Mouse (Mus musculus) right cerebral cortex, postnatal 4 days (tissue): ENCODE data around the gene Sfpq.
"Not testable (repeated sequence)": the region's sequence is repeated elsewhere in the genome, so short reads cannot be mapped to it uniquely, and the experiment has no call there.

Experiments
- DNase-seq: peaks from one replicate; pipeline ENCODE4 v3.0.0-alpha.2; 2022

Gene Sfpq

GRCm38 (mm10) chr4:127021151-127021945, at the start of gene Sfpq:
Gene Sfpq, plus strand, starts transcription at chr4:127021324.
- DNase-seq = peak; percentile 99

DNA sequence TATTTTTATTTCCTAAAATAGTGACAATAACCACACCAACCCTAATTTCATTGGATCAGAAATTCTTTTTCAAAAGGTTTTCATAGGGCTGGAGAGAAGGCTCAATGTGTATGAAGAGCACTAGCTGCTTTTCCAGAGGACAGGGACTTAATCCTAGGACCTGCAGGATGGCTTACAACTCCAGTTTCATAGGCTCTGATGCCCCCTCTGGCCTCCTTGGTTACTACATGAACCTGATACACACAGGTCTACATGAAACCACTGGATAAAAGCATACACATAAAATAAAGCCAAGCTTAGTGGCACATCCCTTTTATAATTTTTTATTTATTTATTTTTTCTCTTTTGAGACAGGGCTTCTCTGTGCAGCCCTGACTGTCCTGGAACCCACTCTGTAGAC, 43.7 kb upstream of the Sfpq start:
- DNase-seq = peak; percentile 16

DNA sequence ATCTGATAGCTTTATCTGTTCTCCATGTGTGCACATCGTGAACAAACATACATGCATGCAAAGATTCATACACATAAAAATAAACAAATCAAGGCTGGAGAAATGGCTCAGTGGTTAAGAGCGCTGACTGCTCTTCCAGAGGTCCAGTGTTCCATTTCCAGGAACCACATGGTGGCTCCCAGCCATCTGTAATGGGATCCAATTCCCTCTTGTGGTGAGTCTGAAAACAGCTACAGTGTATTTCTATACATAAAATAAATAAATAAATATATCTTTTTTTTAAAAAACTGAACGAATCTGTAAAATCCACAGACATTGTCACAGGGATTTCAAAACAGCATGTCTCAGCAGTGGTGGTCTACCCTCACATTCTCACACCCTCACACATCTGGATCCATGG, 42.4 kb upstream of the Sfpq start:
- DNase-seq = no peak

DNA sequence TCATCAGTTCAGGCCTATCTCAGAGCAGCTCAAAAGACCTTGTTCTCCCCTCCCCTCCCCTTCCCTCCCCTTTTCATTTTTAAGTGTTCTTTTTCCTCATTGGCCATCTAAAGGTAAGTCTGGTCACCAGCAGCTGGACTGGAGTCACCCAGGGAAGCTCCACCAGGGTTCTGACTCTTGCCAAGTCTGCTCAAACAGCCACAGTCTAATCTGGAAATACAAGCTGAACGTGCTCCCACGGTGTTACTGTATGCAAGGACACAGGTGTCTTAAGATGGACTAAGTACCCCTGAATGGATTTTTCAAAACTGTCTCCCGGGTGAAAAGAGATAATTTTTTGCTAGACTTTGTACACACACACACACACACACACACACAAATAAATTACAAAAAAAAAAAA, 37.8 kb upstream of the Sfpq start:
- no peak for DNase-seq

GRCm38 (mm10) chr4:126983736-126984525, 37.2 kb upstream of the Sfpq start:
- not testable (repeated sequence) for DNase-seq

DNA sequence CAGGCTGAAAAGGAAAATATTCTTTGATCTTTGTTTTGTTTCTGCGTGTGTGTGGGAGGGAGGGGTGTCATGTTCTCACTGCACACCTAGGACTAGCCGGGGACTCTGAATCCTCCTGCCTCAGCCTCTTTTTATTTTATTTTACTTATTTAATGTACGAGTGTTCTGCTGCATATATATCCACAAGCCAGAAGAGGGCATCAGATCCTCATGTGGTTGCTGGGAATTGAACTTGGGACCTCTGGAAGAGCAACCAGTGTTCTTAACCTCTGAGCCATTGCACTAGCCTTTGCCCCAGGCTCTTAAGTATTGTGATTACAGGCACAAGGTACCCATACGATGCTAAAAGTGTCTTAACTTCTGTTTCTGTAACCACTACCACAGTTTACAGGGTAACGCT, 34.4 kb upstream of the Sfpq start:
- DNase-seq = no peak

DNA sequence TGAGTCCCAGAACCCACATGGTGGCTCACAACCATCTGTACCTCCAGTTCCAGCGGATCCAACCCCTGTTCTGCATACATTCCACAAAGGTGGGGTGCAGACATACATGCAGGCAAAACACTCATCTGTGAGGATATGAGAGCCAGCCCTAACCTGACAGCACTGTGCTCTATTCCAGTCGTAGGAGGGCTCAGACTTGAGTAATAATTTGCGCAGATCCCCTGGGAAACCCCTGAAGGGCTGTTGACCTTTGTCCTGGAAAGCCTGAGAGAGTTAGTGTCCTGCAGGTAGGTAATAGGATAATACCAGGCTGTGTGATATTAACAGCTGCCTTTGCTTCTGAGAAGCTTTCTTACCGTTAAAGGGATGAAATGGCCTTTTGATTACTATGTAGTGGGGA, 32.6 kb upstream of the Sfpq start:
- DNase-seq = no peak

- no peak for DNase-seq
Measured at GRCm38 (mm10) chr4:126990553-126990952, 30.6 kb upstream of the Sfpq start.

- DNase-seq = no peak
Measured at GRCm38 (mm10) chr4:126992356-126992755, 28.8 kb upstream of the Sfpq start.

DNA sequence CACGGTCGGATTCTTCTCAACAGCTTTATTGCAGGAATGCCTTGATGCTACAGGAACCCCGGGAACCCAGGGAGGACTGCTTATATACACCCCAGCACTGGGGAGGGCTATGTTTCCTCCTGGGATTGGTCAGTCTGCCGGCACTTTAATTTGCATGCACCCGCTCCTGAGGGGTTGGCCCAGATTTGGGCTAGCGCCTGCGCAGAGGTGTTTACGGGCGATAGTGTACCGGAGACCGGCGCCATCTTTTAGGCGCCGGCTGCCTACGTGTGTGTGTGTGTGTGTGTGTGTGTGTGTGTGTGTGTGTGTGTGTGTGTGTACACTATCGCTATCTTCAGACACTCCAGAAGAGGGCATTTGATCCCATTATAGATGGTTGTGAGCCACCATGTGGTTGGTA, 21.8 kb upstream of the Sfpq start:
- DNase-seq = not testable (repeated sequence)

GRCm38 (mm10) chr4:127000601-127001105, 20.5 kb upstream of the Sfpq start:
- no peak for DNase-seq

DNA sequence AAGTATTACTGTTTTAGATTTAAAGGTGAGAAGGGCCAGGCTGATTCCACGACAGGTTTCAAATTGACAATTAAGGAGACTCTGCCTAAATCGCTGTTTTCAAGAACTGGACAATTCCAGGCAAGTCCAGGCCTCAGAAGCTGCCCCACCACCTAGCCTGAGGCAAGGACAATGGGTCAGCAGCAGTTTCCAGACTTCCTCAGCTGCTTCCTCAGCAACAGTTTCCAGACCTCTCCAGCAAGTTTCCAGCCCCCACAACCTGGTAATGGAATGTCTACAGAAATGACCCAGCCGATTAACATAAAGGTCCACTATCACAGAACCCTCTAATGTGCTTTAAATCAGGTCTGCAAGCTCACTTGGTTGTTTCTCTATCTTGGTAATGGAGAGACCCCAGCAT, 16.7 kb upstream of the Sfpq start:
- DNase-seq = no peak

GRCm38 (mm10) chr4:127005113-127005936, 15.8 kb upstream of the Sfpq start:
- peak; percentile 87 for DNase-seq

DNA sequence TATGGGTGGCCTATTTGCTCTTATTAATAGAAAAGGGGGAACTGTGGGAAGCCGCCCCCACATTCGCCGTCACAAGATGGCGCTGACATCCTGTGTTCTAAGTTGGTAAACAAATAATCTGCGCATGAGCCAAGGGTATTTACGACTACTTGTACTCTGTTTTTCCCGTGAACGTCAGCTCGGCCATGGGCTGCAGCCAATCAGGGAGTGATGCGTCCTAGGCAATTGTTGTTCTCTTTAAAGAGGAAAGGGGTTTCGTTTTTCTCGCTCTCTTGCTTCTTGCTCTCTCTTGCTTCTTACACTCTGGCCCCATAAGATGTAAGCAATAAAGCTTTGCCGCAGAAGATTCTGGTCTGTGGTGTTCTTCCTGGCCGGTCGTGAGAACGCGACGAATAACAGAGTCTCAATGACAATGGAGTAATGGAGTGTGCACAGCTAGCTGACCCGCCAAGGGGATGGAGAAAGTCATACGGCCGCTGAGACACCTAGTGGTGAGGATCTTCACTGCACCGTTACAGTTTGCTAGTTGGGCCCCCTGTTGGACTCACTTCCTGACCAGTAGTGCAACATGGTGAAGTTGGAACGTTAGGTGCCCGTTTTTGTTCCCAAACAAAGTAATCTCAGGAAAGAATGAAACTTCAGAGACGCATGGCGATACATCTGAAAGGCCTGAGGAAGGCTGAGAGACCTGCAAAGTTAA, 5.7 kb upstream of the Sfpq start:
- DNase-seq = peak; percentile 77

GRCm38 (mm10) chr4:127016366-127016765, 4.8 kb upstream of the Sfpq start:
- DNase-seq = no peak

- DNase-seq = no peak
Measured at GRCm38 (mm10) chr4:127020411-127021150, 543 bp upstream of the Sfpq start.

DNA sequence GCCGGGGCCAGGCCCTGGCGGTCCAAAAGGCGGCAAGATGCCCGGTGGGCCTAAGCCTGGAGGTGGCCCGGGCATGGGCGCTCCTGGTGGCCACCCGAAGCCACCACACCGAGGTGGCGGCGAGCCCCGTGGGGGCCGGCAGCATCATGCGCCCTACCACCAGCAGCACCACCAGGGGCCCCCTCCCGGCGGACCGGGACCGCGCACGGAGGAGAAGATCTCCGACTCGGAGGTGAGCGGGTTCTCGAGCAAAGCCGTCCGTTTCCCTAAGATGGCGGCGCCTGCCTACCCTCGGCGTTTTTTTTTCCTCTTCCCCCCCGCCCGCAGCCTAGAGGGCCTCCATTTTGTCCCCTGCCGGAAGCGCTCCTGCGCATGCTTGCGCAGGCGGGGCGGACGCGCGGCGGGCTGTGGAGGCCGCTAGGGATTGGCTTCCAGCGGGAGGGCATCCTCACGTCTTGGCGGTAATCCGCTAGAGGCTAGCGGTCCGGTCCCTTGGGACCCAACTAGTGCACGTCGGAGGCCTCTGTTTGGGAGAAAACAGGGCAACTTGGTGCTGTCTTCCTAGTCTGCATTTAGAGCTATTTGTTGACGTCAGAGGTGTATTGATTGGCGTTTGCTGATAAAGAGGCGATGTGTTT, 984 bp downstream of the Sfpq start:
- DNase-seq = peak; percentile 81

DNA sequence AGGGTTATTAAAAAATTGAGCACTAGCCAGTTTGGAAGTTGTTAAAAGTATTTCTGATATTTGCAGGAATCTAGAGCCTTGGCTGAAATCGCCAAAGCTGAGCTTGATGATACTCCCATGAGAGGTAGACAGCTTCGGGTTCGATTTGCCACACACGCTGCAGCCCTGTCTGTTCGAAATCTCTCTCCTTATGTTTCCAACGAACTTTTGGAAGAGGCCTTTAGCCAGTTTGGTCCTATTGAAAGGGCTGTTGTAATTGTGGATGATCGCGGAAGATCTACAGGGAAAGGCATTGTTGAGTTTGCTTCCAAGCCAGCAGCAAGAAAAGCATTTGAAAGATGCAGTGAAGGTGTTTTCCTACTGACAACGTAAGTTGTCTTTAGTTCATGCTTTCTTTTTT, 2.1 kb downstream of the Sfpq start:
- no peak for DNase-seq

GRCm38 (mm10) chr4:127024240-127024639, 3.1 kb downstream of the Sfpq start:
- DNase-seq = no peak

DNA sequence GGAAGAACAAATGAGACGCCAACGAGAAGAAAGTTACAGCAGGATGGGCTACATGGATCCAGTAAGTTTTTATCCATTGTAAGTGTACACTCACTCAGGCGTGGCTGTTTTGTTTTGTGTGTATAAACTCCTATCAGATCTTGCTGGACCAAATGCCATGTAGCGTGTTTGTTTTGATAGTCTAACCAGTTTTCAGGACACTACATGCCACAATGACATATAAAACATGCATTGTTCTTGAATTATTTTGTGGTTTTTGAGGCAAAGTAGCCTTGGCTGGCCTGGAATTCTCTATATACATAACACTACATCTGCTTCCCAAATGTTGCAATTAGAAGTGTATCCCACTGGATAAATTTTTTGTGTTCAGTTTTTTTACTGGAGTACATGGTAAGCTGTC, 5.7 kb downstream of the Sfpq start:
- no peak for DNase-seq
